Mouse (Mus musculus) hematopoietic stem cell, adult 5-6 weeks (primary cell): ENCODE data around the gene Mettl16. TPM values are rescaled to one million over a fixed set of nuclear protein-coding genes. Genes with fewer than 3 reads are reported as not detected.

Source experiments
- ATAC-seq, 2 experiments: fragments of 125-278 bp in 1 of 2; replicated peaks in 1 of 2; 2 replicates each; pipeline ENCODE4 v1.8.0; 2016 to 2017; ENCODE audit warnings: inconsistent platforms in 2 of 2, mild to moderate bottlenecking in 2 of 2, moderate number of reproducible peaks in 2 of 2, low read depth in 1 of 2, moderate TSS enrichment in 1 of 2; ENCODE audit not compliant: low FRiP score in 2 of 2, poor library complexity in 2 of 2, severe bottlenecking in 2 of 2, insufficient read depth in 1 of 2, low TSS enrichment in 1 of 2
- total RNA-seq: library from RNA; stranded (forward); fragments of 172-1452, 232-1000 nt; gene quantifications from 2 replicates; pipeline ENCODE4 v1.2.3, GENCODE M21; 2017

Mettl16 gene
- total RNA-seq: 40.6 and 50.9 TPM in 2 replicates

DNA sequence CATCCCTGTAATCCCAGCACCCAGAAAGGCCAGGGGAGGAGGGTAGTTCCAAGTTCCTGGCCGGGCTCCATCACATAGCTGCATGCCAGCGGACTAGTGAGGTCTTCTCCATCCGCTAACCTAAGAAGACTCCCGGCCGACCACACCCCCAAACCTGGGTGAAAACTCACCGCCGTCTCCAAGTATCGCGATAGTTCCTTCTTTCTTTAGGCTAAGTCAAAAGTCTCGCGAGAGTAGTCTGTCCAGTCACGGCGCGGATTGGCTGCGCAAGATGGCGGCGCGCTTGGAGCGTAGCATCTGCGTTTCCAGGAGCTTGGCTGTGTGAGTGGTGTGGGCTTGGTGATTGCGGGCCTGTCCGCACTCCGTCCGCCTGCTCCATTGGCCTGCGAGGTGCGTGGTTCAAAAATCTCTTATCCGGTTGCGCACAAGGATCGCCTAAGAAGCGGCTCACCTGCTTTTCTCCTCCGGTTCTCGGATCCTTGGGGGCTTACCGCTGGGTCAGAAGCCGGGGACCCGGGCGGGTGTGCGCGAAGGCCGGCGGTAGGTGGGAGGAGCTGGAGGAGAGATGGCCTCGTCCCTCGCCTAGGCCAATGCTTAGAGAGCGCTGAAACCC lies at the start of gene Mettl16:
Gene Mettl16 (plus strand): TSS at position 236 of the 613 bp plus-strand sequence.
- ATAC-seq: peak; percentile 94 to 99

DNA sequence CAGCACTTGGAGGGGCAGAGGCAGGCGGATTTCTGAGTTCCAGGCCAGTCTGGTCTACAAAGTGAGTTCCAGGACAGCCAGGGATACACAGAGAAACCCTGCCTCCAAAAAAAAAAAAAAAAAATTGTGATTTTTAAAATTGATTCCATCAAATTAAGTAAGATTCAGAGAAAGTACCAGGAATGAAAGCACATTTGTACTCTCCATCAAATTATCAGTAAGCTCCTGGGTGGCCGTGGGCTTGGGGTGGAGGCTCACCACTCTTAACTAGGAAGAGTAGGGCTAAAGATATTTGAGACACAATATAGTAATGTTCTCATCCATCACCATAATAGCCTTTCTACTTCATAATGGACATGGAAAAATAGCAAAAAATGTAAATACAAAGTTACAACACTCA lies 49.5 kb upstream of the Mettl16 start:
- no peak for ATAC-seq

DNA sequence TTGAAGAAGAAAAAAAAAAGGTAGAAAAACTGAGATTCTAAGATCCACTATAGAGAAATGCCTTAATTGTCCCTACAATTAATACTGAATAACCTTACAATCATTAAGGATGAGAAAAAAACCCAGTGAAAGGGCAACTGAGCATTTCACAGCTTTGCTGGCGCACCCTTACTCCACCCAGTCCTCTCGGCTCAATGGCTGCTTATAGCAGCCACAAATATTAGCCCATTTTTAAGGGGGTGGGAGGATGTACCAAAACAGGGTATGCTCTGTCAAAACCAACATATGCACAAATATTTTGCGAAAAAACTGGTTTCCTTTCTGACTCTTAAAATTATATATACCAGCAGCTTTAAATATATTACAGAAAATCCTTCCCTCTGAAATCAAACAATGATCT lies 48.7 kb upstream of the Mettl16 start:
- no peak for ATAC-seq

DNA sequence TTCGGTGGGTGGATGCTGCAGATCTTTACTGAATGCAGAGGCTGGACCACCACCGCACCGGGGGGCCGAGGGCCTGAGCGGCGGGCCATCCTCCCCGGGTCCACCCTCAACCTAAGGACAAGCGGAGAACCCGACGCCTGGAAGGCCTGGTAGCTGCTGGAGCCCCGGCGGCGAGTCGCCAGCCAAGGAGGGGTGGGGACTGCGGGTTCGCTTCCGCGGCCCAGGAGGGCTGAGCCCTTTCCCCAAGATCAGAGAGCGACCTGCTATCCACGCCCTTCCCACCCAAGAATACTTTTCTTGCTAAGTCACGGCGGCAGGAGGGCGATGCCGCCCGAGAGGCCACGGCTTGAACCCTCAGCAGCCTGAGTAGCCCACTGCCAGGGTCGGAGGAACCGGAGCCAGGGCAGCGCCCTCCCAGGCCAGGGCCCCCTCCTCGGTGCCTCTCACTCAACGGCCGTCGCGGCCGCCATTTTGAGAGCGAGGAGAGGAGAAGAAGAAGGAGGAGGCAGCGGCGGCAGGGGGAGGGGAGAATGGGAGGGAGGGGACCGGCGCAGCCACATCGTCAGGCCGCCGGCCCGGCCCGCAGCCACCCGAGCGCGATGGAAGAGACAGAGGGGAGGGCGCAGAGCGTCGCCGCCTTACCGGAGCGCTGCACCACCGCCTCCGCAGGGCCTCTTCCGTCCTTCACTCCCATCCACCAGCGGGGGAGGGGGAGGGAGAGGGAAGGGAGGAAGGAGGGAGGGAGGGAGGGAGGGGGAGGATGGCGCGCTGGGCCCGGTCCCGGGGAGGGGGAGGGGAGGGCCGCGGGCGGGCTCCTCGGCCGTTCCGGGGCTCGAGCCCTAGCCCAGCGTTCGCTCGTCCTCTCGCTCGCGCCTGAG lies 47.0 kb upstream of the Mettl16 start:
- ATAC-seq: peak; percentile 67 to 70

DNA sequence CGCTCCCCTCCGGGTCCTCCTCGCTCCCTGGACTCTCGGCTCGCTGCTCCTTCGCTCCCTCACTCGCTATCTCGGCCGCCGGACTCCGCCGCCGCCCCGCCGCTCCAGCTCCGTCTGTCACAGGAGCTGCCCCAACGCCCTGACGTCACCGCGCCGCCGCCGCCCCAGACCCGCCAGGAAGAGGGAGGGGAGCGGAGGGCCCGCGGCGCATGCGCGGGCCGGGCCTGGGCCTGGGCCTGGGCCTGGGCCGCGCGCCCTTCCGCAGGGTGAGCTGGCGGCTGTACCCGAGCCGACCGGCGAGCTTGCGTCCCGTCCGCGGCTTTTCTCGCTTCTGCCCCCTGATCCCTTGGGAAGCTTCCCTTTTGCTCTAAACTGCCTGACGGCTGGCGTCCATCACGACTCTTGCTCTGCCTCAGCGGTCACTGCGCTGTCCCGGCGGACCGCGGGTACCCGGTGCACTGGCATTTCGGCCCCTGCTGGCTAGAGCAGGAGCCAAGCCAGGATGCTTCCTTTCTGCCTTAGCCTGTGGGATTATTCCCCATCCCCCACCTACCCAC lies 46.3 kb upstream of the Mettl16 start, which contains the start of gene Pafah1b1:
Gene Pafah1b1 (minus strand): TSS at position 436 of the 557 bp plus-strand sequence.
- ATAC-seq: peak; percentile 70 to 75

DNA sequence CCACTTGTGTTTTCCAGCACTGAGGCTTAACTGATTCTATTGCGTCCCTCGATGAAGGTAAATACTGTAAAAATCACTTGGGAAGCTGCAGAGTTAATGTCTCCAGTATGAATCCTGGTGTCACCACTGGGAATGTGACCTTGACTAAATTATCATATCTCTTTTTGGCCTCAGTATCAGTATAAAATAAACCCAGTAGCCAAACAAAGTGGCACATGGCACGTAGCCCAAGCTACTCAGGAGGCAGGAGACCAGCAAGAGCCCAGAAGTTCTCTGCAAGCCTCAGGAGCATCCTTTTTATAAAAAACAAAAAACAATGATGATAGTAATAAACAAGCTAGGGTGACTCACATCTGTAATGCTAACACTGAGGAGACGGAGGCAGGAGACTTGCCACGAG lies 45.4 kb upstream of the Mettl16 start:
- no peak for ATAC-seq

DNA sequence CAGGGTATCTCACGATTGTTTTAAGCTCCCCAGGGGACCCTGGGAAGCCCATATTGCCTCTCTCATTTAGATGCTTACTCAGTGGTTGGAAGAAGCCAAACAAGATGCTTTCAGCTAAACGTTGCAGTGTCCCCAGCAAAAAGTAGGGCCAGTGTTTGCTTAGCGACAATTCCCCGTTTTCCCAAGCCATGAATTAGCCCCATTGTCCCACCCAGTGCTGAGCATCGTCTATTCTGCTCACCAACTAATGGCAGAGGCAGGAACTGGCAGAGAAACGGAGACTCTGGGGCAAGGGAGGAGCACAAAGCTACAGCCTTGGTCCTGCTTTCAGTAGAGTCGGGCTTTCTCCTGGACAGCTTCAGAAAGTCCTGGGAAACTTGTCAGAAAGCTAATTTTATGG lies 35.7 kb upstream of the Mettl16 start:
- no peak for ATAC-seq

DNA sequence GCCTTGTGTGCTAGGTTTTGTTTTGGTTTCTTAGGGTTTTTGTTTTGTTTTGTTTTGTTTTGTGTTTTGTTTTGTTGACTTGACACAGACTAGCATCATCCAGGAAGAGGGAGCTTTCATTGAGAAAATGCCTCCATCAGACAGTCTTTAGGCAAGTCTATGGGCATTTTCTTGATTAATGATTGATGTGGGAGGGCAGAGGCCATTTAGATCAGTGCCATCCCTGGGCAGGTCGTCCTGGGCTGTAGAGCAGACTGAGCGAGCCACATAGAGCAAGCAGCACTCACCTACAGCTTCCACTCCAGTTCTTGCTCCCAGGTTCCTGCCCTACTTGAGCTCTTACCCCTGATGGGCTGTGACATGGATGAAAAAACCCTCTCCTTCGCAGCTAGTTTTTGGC lies 32.8 kb upstream of the Mettl16 start:
- ATAC-seq: no peak

DNA sequence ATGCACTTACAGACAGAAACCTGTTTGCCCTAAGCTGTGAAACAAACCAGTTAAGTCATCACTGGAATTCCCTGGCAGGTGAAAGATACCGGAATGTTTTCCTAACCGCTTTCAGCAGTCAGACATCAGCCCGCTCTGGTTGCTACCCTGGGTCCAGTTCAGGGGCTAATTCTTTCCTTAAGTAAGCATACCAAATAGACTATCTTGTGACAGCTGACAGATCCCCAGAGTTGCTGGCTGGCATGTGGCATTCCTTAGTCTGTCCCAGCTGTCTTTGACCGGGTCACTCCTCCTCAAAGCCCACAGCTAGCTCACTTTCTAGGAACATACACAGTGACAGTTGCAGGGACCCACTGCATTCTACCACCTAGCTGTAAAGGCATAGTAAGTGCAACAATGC lies 22.6 kb upstream of the Mettl16 start:
- ATAC-seq: no peak

DNA sequence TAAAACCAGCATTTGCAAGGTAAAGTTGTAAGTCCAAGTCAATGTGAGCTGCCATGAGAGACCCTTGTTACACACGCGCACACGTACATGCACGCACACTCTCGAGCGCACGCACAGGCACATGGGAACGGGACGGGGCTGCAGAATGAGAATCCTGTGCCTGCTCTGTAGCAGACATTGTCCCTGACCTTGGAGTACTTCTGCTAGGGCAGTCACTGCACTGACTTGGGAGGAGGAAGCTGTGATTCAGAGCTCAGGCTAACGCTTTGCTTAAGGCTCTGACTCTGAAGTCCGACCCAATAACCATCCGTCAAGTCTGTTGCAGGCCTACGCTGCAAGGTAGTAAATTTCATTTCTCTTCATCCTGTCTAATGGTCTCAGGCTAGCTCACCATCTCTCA lies 21.4 kb upstream of the Mettl16 start:
- ATAC-seq: no peak

DNA sequence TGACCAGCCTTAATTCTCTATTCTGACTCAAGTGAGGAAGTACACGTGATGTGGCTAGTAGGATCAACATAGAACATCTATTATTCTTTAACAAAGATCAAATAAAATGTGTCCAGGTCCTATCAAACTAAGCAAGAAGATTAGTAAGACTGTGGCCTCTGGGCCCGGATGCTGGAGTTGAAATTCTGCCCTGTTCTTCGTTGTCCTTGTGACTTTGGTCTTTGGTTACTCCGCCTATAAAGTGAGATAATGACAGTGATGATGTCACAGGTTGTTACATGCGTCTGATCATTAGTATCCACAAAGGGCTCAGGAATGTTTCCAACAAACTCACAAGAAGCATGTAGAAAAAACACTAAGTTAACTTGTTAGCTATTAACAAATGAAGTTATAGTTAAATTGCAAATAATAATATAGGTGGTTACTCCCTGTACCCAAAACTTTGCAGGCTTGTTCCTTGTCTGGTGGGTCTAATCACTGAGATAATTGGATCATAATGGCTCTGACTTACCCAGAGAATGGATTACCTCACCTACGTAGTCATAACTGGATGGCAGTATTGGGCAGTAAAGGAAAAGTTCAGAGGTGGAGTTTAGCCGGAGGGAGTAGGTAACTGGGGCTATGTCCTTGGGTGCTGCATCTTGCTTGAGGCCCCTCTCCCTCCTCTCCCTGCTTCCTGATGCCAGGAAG lies 19.8 kb upstream of the Mettl16 start:
- ATAC-seq: no peak

DNA sequence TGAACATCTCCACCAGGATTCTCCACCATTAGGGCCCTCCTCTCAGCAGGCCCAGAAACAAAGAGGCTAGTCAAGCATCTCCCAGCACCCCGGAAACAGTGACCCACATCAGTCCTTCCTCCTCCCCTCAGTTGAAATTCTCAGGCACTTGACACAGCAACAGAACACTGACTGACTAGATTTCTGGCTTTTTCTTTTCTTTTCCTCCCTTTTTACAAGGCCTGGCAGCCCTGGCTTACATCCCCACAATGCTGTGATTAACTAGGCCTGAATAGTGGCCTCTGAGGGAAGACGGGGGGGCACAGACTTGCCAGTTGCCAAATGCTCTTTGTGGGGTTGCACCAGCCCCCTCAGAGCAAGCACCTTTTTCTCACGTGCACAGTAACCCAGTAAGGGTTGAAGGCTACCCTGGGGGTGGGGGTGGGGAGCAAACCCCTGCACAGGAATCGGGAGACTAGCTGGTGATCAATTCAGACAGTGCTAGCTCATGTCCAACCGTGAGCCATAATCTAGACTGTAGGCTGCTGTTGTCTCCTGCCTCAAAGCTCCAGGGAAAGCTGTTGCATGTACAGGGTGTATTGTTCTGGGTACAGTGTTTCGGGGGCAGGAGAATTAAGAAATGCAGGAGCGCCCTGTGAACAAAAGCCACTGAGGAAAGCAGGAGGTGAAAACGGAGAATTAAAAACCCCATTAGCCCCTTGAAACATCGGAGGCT lies 19.1 kb upstream of the Mettl16 start:
- no peak for ATAC-seq

DNA sequence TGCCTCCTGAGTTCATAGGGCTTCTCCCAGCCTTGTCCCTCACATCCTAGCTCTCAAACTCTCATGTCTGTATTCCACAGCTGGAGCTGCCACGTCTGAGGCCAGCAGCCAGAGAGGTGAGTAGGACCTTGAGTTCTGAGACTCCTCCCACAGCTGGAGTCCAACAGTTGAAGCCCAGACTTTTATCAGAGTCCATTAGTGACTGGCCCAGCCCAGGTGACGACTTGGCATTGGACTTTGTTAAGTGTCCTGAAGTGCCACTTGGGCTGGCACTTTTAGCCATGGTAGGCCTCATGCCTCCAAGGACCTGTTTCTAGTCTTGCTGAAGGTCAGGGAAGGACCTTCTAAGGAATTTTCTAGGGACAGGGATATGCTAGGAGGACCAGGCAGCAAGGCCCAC lies 14.0 kb upstream of the Mettl16 start:
- ATAC-seq: no peak

DNA sequence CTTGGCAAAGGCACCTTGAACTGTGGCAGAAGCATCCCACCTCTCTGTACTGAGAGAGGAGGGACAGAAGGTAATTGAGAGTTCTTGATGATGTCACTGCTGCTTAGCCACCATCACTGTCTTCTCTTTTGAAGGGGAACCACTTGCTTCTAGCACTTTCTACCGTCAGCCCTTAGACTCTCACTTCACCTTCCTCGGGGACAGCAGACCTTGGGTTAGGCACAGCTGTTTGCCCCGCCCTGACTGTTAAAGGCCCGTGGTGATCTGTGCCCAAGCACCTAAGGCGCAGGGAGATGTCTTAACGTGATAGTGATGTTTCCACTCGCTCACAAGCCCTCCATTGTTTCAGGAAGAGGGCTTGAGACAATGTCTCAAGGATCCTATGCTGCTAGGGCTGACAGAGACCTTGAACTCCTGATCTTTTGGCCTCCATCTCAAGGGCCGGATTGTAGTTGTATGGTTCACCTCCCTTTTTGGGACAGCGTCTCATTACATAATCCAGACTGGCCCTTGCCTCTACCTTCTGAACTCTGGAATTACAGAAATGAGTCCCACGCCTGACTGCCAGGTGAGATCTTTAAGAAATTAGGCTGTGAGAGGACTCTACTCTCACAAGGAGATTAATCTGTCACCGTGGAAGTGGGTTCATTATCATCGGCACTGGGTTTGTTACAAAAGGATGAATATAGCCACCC lies 9.5 kb upstream of the Mettl16 start:
- ATAC-seq: no peak

DNA sequence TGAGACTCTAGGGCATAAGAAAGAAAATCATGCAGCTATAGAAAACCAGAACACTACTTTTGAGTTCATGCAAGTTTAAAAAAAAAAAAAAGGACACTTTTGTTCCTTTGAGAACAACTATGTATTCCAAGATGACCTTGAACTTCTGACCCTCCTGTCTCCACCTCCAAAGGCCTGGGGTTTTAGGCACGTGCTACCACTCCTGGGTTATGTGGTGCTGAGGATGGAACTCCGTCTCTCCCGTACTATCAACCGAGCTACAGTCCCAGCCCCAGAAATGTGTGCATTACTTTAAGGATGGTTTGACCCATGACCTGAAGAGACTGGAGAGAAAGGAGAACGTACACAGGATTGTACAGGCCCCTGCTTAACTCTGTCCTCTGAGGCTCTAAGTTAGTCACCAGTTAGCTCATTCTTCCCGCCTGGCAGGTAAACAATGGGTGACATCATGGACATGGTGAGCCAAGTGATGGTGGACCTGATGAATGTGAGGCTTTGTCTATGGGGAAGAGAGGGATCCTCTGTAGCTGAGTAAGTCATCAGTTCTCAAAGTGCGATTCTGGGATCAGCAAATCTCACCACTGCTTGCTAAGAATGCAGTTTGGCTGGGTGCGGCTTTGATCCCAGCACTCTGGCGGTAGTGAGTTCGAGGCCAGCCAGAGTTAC lies 6.5 kb upstream of the Mettl16 start:
- no peak for ATAC-seq

DNA sequence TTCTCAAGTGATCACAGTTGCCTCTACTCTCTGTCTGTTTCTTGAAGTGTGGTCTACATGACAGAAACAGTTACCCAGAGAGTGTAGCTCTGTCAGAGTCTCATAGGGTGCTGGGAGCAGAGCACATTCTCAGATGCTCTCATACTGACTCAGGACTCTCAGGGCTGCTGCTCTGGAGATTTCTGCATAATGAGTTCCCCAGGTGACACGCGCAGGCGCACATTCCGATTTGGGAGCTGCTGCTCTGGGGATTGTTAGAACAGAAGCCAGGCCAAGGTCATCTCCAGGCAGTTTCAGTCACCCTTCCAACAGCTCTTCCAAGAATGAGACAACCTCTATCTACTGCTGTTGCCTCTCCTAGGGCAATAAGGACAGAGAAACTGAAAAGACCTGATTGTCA lies 3.2 kb upstream of the Mettl16 start:
- no peak for ATAC-seq
